Mouse (Mus musculus): ENCODE results near the gene Smc1b.
A peak's percentile ranks its signal among the peaks of the same experiment; 100 is the strongest.
"Not testable (repeated sequence)": the region's sequence is repeated elsewhere in the genome, so short reads cannot be mapped to it uniquely, and the experiment has no call there.

Gene Smc1b

DNA sequence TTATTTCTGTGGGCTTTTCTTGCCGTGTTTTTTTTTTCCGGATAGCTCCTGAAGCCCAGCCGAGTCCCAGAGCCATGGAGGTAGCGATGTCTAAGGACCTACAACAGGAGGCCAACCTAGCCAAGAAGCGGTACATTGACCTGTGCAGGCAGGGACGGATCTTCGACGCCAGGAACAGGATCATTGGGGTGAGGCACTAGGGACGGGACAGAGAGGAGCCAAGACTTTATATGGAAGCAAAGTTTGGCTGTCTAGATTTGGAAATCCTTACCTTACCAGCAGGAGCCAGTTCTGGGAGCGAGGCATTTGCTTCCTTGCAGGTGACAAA, 393 bp upstream of the Smc1b start:
- no peak for DNase-seq

DNA sequence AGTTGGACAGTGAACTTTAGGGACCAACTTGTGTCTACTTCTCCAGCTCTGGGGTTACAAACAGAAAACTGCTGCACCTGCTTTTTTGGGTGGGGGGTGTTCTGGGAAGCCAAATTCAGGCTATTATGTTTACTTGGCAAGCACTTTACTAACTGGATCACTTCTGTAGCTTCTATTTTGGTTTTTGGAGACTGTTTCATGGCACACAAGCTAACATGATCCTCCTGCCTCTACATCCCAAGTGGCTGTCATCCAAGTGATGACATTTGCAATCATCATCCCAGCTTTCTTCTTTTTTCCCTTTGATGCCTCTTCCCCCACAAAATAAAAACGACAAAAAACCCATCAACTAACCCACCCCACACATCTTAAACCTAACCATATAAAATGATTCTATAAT, 46.1 kb downstream of the Smc1b start:
- no peak for DNase-seq

DNA sequence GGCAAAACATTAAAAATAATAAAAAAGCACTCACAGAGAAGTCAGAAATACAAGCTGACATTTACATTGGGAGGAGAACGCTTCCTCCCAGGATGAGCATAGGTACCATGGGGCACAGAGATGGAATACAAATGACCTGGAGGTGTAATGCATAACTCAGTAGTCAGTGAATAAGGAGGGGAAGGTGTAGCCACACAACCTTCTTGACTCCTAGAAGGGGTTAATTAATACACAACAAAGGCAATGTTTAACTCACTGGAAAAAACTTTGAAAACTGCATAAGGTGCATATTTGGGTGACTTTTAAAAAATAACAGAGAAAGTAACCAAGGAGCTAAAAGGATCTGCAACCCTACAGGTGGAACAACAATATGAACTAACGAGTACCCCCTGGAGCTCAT, 59.1 kb downstream of the Smc1b start:
- no peak for DNase-seq

DNA sequence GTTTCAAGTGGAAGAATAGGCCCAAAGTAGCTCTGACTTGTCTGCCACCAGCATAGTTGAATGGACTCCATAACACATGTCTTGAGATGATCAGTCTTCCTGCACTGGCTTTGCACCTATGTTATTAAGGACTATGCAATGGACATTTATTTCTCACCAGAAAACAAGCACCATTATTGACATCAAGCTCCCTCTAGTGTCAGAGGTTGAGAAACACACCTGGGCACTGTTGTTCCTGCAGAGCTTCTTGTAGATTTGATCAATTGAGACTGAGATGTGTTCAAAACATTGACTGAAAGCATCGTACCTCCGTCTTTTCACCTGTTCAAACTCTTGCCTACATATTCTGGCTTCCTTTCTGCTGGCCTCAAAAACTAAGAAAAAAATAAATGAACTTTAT, 61.2 kb downstream of the Smc1b start:
- peak; percentile 65 for DNase-seq

DNA sequence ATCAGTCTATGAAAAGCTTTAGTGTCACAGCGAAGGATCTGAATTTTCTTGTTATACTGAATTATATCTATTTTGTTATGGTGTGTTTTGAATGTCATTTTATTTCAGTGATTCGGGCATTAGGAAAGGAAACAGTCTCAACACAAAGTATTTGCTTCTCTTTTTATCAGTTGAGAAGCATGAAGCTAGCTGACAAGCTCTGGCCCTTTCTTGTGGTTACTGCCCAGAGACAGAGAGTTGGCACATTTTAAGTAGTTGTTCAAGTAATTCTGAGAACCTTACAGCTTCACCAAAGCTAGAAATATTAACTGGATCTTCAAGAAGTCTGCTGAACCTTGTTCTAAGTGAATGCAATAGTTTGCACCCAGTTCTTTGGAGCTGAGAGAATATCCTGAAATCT, 68.3 kb downstream of the Smc1b start:
- DNase-seq, result no peak

DNA sequence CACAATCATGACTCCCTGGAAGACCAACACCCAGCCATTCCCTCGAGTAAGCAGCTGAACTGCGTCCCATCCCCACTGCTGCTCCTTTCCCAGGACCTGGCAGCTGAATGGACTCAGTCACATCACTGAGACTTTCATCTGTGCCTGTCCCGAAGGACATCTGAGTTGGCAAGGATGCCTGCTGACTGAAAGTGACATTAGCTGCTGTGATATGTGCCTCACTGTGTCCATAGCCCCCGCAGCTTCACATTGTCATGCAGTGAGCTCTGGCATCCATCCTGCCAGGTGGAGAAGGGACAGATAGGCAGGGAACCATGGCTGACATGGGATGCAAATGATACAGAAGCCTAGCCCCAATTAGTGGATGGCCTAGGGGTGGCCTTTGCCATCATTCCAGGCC, 76.6 kb downstream of the Smc1b start:
- DNase-seq, result no peak

DNA sequence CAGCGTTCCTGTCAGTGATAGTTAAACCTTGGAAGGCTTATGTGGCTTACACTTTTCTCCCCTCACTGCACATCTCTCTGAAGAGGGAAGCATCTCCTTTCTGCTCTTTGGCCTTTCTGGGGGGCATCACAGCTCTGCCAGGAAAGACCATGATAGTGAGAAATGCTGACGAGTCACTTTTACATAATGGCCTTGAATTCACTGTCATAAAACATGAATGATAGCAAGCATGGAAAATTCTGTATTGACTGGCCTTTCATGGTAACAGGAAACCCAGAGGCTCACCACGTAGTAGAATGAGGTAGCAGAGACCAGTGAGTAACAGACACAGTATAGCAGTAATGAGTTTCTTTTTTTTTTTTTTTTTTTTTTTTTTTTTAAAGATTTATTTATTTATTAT, 77.7 kb downstream of the Smc1b start:
- no peak for DNase-seq

DNA sequence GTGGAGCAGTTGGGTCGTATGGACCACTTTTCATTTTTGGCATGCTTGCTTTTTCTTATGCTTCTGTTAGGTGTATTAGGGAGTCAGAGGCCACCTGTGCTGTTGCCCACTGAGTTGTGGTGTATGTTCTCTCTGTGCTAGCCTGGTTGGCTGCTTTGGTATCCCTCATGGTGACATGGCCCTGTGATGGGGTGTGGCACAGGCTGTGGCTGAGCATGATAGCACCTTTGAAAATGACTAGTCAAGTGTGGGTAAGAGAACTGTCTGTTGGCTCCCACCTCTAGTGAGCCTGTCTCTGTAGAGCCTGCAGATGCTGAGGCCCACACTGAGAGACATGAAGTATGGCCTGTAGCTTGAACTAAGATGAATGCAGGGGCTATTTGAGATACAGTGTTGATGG, 82.0 kb downstream of the Smc1b start:
- DNase-seq, result no peak

DNA sequence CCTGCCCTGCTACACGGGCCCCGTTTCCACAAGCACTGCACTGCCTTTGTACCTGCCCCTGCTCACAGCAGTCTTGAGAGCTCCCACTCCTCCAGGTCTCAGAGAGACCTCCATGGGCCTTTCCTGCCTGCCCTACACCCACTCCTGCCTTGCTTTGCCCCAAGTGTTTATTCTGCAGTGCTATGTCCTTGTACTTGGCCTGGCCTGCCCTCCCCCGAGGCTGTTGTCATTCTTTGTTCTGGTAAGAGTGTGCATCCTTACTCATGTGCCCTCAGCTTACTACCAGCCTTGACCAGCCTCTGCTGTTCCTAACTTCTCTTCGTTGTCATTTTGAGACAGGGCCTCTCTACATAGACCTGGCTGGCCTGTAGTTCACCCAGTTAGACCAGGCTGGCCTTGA, 83.9 kb downstream of the Smc1b start:
- DNase-seq, result no peak

DNA sequence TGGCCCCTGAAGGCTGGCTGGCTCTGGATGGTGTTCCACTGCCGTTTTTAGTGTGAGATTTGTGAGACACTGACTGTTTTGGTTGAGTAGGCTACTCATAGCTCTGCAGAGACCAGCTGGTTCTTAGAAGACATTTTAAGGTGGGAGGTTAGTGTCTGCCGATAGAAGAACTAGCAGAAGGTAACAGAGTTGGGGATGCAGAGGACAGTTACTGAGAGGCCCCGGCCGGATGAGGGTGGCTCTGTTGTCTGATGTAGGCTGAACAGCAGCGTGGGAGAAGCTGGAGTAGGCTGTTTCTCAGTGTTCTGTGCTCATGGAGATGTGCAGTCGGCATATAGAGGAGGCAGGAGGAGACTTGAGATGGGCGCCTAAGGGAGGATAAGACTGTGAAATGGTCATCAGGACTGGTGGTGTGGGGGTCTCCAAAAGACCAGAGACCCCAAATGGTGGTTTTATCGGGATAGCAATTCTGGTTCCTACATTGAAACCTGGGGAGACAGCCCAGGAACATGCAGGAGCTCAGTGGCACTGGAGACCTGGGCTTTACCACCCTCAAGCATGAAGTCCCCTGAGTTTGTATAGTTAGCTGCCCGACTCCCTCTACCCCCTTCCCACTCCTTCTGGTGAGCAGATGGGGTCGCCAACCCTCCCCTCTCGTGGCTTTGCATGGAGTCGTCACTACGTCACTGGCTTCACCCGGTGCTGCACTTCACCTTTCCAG, 85.4 kb downstream of the Smc1b start:
- DNase-seq, result no peak

DNA sequence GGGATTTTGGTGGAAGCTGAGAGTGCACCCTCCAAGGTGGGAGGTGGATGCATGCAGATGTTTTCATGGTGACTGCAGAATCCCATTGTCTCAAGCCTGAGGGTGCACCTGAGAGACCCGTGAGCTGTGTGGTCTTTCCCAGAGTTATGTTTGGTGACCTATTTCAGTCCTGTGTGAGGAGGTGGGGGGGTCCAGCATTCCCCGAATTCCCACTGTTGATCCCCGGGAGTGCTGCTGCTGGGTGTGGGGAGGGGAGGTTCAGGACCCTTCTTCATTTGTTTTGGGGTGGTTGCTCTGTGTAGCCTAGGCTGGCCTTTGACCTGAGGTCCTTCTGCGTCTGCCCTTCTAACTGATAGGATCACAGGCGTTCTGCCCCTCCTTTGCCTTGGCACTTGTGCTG, 88.0 kb downstream of the Smc1b start:
- DNase-seq, result no peak

DNA sequence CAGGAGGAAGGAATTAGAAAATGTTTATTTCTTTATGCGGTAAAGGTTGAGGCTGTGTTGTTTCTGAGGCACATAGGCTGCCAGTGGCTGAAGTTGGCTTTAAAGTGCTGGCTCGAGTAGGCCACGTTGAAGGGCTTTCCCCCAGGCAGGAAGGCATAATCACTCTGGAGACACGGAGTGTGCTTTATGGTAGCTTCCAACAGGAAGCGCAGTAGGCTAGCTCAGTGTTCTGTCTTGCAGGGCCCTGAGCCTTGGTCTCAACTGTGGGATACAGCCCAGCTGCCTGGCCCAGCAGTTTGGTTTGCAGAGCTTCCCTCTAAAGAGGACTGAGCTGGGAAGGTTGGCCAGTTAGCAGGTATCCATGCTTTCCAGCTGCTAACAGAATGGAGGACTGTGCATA, 88.6 kb downstream of the Smc1b start:
- no peak for DNase-seq

DNA sequence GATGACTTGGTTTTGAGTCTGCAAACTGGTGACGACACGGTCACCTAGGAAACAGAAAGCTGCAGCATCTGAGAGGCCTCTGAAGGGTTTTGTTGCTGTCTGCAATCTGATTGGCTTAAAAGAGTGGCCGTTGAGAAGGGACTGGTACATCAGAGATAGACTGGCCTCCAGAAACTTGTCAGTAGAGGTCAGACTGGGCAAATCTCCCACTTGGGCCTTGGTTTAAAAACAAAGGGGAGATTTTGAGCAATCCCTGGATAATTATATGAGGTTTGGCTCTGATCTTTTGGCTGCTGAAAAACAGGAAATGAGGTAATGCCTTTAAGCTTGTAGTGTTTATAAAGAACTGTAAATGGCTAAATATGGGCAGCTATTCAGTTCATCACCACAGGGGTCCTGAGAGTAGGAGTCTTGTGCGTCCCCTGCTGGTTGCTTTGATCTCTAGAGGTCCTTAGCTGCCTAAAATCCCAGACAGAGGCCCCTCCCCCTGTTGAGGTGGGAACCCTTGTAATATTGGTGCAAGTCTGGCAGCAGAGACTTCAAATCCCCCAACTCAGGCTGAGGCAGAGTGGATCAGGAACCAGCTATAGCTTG, 89.3 kb downstream of the Smc1b start:
- peak; percentile 94 for DNase-seq

DNA sequence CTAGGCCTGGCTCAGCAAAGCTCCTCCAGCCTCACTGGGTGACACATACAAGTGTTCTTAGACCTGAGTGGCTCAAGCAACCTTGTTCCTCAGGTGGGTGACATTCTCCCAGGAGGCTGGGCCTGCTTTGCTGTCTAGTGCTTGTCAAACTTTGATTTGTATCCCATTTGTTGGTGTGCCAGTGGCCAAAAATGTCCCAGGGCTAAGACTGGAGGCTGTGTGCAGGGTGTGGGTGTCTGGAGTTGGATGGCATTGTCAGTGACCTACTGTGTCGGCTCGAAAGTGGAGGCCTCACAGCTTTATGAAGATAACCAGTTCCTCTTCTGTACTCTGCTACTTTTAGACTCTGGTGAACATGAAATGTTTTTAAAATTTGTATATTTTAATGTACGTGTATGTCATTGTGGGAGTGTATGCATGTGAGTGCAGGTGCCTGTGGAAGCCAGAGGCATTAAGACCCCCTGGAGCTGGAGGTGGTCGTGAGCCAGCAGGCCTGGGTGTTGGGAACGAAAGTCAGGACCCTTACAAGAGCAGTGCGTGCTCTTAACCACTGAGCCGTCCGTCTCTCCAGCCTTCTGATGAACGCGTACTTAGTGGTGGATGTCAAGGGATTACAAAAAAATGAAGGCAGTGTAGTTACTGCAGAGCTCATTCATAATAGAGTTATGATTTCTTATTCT, 90.1 kb downstream of the Smc1b start:
- DNase-seq, result no peak

DNA sequence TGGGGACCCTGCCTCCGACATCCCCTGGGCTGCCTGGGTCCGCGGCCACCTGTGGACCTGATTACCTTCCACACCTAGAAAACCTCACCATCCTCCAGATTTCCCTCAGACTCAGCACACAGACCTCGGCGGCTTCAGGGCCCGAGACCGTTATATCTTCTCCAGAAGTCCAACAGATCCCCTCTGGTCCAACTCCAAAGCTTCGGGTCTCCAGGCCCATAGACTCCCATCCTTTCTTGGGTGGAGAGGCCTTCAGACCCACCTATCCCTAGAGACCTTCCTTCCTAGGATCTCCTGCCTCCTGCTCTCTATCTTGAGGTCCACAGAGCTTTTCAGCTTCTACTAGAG, 94.4 kb downstream of the Smc1b start:
- no peak for DNase-seq

DNA sequence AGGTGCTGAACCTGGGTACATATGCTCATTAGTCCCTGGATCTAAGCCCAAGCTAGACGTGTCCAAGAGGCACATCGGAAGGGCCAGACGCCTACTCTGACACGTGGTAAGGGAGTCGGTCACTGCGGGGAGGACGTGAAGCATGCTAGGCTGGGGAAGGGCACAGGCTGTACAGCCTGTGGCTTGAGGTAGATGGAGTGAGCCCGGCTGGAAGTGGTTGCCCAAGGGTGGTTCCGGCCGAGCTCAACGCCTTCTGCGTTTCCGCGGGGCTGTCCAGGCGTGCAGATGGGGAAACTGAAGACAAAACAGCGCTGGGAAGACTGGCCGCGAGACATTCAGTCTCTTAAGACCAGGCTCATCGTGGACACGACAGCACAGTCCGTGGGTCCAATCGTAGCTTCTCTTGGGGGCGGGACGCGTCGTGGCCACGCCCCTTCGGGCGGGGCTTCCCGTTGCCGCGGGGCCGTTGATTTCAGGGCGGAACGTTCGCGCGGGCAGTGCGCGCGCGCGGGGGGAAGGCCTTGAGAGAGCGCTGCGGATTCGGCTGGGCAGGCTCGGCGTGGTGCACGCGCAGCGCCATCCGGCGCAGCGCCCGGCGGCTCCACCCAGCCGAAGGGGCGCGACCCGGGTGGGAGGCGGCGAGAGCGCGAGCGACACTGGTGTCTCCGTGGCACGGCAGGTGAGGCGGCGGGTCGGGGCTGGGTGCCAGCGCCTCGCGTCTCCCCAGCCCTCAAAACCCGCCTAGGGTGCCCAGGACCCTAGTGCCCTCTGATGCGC, 95.0 kb downstream of the Smc1b start:
- peak; percentile 98 for DNase-seq

DNA sequence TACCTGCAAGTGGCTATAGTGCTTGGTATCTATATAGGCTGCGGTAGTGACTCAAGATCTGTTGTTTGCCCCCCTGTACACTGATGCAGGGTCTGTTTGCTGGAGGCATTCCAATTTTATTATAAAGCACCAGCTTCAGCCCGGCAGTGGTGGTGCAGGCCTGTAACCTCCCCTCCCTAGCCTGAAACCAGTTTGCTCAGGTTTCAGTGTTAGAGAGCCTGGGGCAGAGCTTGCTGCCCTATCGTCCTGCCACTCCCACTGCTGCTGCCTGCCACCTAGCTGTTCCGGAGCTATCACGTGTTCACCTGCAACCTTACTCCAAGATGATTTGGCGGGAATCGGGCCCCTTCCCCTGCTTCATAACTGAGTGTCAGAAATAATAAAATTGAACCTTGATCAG, 97.8 kb downstream of the Smc1b start:
- not testable (repeated sequence) for DNase-seq

DNA sequence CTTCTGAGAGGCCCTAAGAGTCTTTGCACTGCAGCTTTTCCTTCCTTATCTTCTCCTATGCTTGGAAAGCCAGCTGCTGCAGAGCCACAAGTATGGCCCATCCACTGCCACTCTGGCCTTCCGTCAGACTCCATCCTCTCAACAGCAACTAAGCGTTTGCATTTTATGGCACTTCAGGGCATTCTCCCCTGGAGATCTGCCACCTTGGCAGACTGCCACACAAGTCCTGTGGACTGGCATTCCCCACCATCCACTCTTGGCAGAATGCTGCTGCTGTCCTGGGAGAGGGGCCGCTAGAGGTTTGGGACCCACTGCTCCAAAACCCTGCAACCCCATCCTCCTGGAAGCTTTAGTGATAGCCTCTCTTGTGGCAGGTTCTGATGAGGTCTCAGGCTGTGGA, 99.9 kb downstream of the Smc1b start:
- DNase-seq, result peak; percentile 47

DNA sequence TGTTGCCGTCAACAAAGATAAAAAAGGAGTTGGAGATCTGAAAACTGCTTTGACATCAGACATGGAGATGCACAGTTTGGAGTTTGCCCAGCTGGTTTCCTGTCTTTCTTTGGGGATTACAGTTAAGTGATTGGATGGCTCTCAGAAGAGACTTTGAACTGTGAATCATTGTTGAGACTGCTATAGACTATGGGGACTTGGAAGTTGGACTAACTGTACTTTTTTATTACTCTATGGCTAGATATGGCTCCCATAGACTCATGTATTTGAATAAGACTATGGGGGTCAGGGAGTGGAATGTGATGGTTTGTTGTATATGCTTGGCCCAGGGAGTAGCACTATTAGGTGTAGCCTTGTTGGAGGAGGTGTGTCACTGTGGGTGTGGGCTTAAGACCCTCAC, 101.1 kb downstream of the Smc1b start:
- DNase-seq, result not testable (repeated sequence)

DNA sequence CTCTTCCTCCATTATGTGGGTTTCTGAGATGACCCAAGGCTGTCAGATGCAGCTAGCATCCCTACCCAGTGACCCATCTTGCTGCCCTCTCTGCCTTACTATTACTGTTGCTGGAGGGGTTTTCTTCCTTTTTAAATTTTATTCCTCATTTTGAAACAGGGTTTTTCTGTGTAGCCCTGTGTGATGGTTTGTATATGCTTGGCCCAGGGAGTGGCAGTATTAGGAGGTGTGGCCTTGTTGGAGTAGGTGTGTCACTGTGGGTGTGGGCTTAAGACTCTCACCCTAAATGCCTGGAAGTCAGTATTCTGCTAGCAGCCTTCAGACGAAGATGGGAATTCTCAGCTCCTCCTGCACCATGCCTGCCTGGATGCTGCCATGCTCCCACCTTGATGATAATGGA, 103.1 kb downstream of the Smc1b start, which contains the start of gene Fam118a:
Gene Fam118a, plus strand, starts transcription at position 301 of the 400 bp plus-strand sequence.
- DNase-seq, result not testable (repeated sequence)

DNA sequence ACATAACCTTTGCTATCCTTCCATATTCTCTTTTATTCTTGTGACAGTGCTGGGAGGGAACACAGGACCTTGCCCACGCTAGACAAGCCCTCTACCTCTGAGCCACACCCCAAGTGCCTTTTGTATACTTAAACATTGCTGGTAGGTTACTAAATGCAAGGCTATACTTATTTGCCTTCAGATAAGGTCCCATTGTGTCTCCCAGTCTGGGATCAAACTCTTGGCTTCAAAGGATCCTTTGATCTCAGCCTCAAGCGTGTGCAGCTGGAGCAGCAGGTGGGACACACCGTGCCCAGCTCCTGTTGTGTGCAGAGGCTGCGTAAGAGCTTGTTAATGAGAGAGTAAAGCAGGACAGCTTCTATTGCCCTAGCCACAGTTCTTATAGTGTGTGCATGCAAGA, 104.0 kb downstream of the Smc1b start:
- DNase-seq, result no peak

DNA sequence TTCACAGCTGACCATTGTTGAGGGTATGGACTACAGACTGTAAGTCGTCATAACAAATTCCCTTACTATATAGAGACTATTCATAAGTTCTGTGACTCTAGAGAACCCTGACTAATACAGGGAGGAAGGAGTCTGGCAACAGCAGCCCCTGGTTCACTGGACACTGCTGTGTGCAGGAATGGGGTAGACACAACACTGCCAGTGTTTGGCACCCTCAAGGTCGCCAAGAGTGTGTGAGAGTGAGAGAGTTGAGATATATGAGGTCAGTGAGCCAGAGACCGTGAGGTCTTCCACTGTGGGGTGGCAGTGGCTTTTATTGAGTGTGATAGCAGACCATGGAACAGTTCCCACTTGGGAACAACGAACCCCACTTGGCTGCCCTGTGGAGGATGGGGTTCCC, 105.6 kb downstream of the Smc1b start:
- no peak for DNase-seq

DNA sequence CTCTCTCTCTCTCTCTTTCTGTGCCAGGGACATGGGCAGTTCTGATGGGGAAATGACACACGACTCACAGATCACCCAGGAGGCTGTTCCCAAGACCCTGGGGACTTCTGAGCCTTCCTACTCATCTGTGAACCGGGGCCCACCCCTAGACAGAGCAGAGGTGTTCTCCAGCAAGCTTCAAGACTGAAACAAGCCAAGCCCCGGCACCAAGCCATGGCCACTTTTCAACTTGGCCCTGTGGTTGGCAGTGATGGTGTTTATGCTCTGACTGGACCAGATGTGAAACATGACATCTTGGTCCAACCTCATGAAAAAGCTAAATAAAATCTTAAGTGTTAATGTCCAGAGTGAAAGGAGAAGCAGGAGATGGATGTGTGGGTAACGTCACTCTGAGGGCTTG, 109.6 kb downstream of the Smc1b start:
- DNase-seq, result peak; percentile 77
